Mouse (Mus musculus) gastrocnemius, adult 8-10 months (tissue): ENCODE data around the gene Gm42906. TPM values are rescaled to one million over a fixed set of nuclear protein-coding genes. Genes with fewer than 3 reads are reported as not detected.
A peak's percentile ranks its signal among the peaks of the same experiment; 100 is the strongest.

Experiments
- DNase-seq, 2 experiments: peaks; one replicate each; pipeline ENCODE4 v3.0.0; 2022; ENCODE audit warnings: low spot score in 2 of 2
- total RNA-seq, 4 experiments: library from RNA; stranded (reverse); gene quantifications; 2 replicates each; pipeline ENCODE4 v1.2.4; 2022

The Gm42906 gene
- total RNA-seq, 4 experiments from 2014 or later = 1.4 to 1.7 TPM; not detected in 2

DNA sequence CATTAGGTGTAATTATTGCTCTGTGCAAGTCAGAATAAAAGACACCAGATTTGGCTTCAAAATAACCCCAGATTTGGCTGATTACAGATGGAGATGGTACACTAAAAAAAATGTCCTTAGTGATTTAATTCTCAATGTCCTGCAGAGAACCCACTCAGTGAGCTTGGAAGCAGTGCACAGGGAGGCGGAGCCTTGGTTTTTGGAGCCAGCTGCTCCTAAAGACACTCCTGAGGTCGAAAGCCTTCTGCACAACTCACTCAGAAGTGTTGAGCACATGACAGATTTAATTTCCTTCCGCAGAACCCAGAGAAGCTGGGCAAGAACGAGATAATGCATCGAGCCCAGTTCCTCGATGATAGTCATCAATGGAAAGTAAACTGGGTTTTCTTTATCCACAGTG lies 356.5 kb downstream of the Gm42906 start:
- no peak for DNase-seq

- no peak for DNase-seq
These were observed 357.1 kb downstream of the Gm42906 start for GRCm38 (mm10) chr5:151070896-151071295.

GRCm38 (mm10) chr5:151069569-151069968 lies 358.4 kb downstream of the Gm42906 start:
- no peak for DNase-seq

DNA sequence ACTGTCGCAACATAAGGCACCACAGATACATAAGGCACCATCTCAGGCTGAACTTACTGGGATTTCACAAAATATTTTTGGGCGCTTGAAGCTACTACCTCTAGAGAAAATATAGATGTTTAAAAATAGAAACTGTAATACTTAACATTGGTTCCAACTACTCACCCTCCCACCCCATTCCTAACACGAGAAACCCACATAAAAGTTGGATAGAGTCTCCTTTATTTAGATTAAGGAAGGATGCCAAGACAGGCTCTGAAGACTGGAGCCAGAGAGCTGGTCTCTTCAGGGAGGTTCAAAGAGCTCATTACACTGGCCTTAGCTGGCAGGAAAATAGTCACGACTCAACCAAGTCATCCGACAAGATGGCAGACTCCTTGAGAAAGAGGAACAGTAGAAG lies 361.9 kb downstream of the Gm42906 start:
- no peak for DNase-seq

- no peak for DNase-seq
These were observed 362.7 kb downstream of the Gm42906 start for GRCm38 (mm10) chr5:151065228-151065627.

GRCm38 (mm10) chr5:151061942-151062341 lies 366.0 kb downstream of the Gm42906 start:
- DNase-seq = no peak

- no peak for DNase-seq
These were observed 367.5 kb downstream of the Gm42906 start for GRCm38 (mm10) chr5:151060476-151060875.

DNA sequence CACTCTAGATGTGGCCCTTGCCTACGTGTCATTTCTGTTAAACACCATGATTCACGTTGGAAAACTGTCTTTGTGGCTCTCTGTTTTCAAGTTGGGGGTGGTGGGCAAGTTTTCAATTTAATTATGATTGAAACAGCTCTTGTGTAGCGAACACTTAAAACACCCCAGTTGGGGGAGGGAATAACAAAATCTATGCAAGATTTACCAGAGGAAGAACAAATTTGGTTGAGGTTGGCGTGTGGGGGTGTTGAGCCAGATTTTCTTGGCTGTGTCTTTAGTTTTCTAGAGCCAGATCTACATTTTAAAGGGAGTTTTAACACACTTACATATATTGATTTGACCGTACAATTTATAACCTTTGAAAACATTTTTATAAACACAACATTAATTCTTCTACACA lies 368.2 kb downstream of the Gm42906 start:
- no peak for DNase-seq

GRCm38 (mm10) chr5:151059352-151059751 lies 368.6 kb downstream of the Gm42906 start:
- DNase-seq = no peak

DNA sequence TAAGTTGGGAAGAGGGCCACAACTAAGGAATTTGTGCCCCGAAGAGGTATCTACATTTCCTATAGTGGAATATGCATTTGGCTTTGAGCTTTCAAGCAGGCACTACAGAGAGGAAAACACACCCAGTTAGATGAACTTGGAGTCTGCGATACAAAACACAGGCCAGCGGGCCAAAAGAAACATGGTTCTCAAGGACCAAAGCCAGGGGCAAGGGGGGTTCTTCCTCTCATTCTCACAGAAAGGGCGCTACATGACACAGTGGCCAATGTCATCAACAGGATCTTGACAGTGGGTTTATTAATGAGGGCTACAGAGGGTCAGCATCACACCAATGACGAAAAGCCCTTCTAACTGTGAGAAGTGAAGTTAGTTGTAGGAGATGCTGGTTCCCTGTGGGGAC lies 370.2 kb downstream of the Gm42906 start:
- no peak for DNase-seq

GRCm38 (mm10) chr5:151056920-151057294 lies 371.1 kb downstream of the Gm42906 start:
- no peak for DNase-seq

DNA sequence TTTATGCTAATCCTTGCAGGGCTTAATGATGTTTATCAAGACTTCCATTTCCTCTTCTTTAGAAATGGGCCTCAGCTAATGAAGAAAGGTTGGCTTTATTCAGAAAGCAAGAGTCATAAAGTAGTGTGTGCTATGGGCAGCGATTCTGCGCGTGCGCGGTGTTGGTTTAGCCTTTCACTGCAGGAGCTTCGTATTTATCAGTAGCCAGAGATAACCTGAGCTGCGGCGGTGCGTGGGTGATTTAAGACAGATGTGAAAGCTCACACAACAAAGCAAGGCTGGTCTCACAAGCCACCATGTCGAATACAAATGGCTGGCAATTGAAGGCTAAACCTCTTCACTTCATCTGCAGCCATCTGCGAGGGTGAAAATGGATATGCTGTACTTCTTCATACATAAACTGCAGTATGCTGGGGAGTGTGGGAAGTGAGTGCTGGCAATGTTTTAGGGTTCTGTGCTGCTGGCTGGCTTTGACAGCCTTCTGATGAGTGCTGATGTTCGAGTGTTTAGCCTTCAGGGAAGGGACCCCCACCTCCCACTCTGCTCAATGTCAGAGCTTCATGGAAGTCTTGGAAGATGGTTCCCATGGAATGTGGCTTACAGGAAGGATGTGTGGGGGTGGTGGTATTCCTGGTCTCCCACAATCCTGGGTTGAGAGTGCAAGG lies 371.6 kb downstream of the Gm42906 start:
- DNase-seq = no peak

- no peak for DNase-seq
These were observed 372.4 kb downstream of the Gm42906 start for GRCm38 (mm10) chr5:151055426-151056090.

DNA sequence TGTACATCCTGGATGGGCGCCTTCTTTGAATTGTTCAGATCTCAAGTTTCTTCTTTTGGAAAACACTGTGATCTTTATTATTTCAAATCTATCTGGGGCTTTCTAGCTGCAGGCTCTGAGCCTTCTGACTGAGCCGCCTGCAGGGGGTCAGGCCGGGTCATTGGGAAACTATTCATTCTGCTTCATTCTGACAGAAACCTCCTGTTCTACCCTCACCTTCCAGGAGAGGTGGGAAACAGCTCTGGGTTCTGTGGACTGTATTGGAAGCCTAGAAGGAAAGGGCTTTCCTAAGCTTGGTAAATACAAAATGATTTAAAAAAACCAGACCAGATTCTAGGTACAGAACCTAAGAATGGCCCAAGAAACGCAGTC lies 373.2 kb downstream of the Gm42906 start:
- DNase-seq = no peak

GRCm38 (mm10) chr5:151054100-151054742 lies 373.7 kb downstream of the Gm42906 start:
- no peak for DNase-seq

DNA sequence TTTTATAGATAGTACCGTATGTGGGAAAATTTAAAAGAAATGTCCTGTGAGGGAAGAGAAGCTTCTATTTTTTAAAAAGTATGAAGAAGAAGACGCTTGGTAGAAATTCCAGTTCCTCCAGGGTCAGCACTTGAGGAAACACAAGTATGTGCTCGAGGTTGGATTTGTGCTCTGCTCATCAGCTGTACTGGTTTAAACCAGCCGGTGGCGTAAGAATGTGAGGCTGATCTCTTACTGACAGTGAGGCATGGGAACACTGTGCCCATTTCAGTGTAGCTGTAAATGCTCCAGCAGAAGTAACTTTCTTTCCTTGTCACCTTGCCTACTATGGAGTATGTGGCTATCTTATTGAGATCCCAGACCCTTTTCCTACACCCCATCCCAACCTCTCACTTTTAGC lies 374.8 kb downstream of the Gm42906 start:
- DNase-seq = no peak

DNA sequence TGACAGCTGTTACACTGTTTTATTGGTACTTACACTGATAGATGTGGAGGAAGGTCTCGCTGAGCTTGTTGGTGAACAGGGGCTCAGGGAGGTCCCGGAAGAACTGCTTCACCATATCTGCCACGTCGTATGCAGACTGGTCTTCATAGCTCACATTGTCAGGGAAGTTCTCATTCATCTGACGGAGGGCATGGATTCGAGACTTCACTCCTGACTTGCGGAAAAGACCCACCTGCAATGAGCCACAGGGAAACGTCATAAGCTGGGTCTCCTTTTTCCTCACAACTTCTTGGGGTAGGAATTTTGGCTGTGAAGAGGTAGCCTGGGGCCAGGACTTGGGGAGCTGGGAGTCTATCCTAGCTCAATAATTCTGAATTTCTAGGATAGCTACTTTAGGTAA lies 375.6 kb downstream of the Gm42906 start:
- no peak for DNase-seq

- DNase-seq = no peak
These were observed 380.5 kb downstream of the Gm42906 start for GRCm38 (mm10) chr5:151047488-151047887.

GRCm38 (mm10) chr5:151046917-151047316 lies 381.0 kb downstream of the Gm42906 start:
- DNase-seq = peak; percentile 54 to 60

GRCm38 (mm10) chr5:151046131-151046530 lies 381.8 kb downstream of the Gm42906 start:
- no peak for DNase-seq

DNA sequence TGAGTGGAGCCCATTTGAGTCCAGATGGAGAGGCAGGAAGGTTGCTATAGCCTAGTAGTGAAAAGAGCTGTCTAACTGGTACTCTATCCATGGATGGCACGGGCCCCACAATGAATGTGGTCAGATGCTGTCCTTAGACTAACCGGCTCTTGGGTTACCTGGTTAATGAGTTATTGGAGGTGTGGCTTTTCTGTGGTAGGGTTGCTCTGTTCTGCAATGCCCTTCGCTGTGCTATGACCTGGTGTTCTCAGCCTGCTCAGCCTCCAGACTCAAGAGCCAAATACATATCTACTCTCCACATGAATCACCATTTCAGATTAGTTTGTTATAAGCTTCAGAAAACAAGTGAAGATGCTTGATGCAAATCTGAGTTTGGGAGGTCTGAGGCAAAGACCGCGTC lies 385.1 kb downstream of the Gm42906 start:
- no peak for DNase-seq

DNA sequence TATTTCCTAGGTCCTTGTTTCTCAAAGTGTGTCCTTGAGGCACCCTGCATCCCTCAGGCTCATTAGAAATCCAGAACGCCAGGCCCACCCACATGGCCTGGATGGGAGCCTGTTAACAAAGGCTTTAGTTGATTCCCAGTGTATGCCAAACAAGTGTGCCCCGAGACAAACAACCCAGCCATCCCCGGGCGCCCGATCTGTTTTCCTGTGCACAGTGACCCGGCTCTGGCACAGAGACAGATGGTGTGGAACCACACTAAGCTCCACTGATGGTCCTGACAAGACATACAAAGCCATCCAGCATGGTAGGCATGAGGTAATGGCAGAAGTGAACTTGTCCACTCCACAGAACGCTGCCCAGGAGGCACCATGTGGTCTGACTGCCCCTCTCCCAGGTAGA lies 390.1 kb downstream of the Gm42906 start:
- DNase-seq = no peak
